Mouse (Mus musculus): ENCODE data around the gene Plxdc1. TPM values are rescaled to one million over a fixed set of nuclear protein-coding genes. Genes with fewer than 3 reads are reported as not detected.
"Not testable (repeated sequence)": the region's sequence is repeated elsewhere in the genome, so short reads cannot be mapped to it uniquely, and the experiment has no call there.

Plxdc1 gene
- polyA plus RNA-seq, 1 experiment from 2014 or later = 0.49 TPM

GRCm38 (mm10) chr11:97947426-97947825 lies 38.8 kb downstream of the Plxdc1 start:
- Histone ChIP-seq H3K9ac (no peak overlapping the region), H3K36me3 (no peaks in the 10 kb centered on the region), H3K4me2 (replicated peaks) (no peak overlapping the region), H3K9me3 (no peaks in the 10 kb centered on the region), H3K27ac (no peak overlapping the region), H3K27me3 (replicated peaks) (no peaks in the 10 kb centered on the region), H3K4me1 (replicated peaks) (0 out of 2 replicates have a peak, but pooled peaks cover 2% of the 10 kb centered on the region), H3K4me3 (replicated peaks) (no peak overlapping the region)
- ATAC-seq = no peak
- WGBS = 17% methylated on average over 7 of the region's 7 CpGs

DNA sequence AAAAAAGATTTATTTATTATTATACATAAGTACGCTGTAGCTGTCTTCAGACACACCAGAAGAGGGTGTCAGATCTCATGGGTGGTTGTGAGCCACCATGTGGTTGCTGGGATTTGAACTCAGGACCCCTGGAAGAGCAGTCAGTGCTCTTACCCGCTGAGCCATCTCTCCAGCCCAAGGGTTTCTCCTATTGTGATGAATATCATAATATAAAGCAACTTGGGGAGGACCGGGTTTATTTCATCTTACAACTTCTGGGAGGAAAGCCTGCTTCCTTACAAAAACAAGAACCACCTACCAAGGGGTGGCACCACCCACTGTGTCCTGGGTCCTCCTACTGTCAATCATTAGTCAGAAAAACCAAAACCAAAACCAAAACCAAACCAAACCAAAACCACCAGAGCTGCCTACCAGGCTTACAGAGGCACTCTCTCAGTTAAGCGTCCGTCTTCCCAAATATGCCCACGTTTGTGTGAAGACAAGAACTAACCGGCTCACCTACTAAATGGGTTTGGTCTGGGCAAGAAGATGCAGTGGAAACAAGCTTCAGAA lies 40.4 kb downstream of the Plxdc1 start:
- H3K9ac ChIP-seq; H3K36me3 ChIP-seq; H3K27me3 ChIP-seq (replicated peaks); H3K4me1 ChIP-seq (replicated peaks); H3K27ac ChIP-seq; H3K4me2 ChIP-seq (replicated peaks); ATAC-seq; H3K4me3 ChIP-seq (replicated peaks); H3K9me3 ChIP-seq: not testable (repeated sequence)
- 88% methylated on average over 7 of the region's 7 CpGs for WGBS

DNA sequence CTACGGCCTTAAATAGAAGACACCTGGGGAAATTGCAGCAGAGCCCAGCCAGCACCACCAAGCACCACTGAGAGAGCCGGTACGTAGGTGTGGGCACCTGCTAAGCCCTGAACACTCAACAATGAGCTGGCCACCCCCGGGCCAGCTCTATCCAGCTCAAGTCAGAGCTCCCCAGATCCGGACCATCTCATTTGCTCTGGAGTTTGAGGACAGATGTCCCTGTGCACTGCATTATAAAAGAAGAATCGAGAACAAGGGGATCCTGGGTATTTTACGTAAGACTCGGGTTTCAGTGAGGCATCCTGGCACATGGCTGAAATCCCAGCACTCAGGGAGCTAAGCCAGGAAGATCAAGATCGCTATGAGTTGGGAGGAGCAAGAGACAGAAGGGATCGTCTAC lies 41.2 kb downstream of the Plxdc1 start:
- WGBS = 84% methylated on average over 10 of the region's 10 CpGs
- Histone ChIP-seq H3K36me3 (no peaks in the 10 kb centered on the region), H3K4me3 (replicated peaks) (no peak overlapping the region), H3K9ac (no peak overlapping the region), H3K27ac (no peak overlapping the region), H3K9me3 (no peaks in the 10 kb centered on the region), H3K4me1 (replicated peaks) (0 out of 2 replicates have a peak, but pooled peaks cover 1% of the 10 kb centered on the region), H3K4me2 (replicated peaks) (no peak overlapping the region), H3K27me3 (replicated peaks) (no peaks in the 10 kb centered on the region)
- no peak for ATAC-seq

DNA sequence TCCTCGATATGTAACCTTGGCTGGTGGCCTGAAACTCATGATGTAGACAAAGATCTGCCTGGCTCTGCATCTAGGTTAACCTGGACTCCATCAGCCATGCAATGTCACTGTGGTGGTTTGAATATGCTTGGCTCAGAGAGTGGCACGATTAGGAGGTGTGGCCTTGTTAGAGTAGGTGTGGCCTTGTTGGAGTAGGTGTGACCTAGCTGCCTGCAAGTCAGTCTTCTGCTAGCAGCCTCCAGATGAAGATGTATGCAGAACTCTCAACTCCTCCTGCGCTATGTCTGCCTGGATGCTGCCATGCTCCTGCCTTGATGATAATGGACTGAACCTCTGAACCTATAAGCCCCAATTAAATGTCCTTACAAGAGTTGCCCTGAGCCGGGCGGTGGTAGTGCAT lies 43.0 kb downstream of the Plxdc1 start:
- H3K4me2 ChIP-seq (replicated peaks) = no peak overlapping the region
- H3K4me3 ChIP-seq (replicated peaks) = no peak overlapping the region
- H3K4me1 ChIP-seq (replicated peaks) = no peaks in the 10 kb centered on the region
- no peak overlapping the region for H3K9ac ChIP-seq
- H3K36me3 ChIP-seq = no peaks in the 10 kb centered on the region
- 74% methylated on average over 5 of the region's 5 CpGs for WGBS
- H3K9me3 ChIP-seq = no peaks in the 10 kb centered on the region
- no peak for ATAC-seq
- no peaks in the 10 kb centered on the region for H3K27me3 ChIP-seq (replicated peaks)
- no peak overlapping the region for H3K27ac ChIP-seq

- Histone ChIP-seq H3K4me3 (replicated peaks) (no peak overlapping the region), H3K9ac (no peak overlapping the region), H3K27me3 (replicated peaks) (no peaks in the 10 kb centered on the region), H3K4me1 (replicated peaks) (no peaks in the 10 kb centered on the region), H3K9me3 (no peaks in the 10 kb centered on the region), H3K27ac (no peak overlapping the region), H3K4me2 (replicated peaks) (no peak overlapping the region), H3K36me3 (no peaks in the 10 kb centered on the region)
- ATAC-seq = no peak
- WGBS = 81% methylated on average over 15 of the region's 15 CpGs
These were observed 43.7 kb downstream of the Plxdc1 start for GRCm38 (mm10) chr11:97942420-97943111.

DNA sequence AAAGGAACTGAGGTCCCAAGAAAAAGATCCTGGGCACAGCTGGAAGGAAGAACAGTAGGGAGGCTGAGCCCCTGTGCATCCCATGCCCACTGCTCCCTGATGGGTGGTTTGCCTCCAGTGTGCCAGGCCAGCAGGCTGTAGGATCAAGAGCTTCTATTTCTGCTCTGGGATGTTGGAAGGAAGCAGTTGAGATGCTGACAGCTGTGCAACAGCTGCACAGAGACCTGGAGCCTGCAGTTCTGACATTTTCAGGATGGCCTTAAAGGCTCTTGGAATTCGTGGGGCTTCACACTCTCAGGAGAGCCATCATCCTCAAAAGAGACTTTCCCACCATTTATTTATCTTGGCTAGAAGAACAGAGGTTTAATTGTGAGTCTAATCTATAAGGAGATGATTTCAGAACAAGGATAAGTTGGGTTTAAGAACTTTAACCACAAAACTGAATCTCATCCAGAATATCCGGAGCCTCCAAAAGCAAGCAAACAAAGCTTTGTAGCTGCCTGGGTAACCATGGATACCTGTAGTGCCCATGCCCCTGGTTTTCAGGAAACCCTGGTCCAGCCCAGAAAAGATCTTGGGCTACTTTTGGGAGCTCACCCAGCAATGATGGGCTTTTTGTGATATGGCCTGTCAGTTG lies 48.7 kb downstream of the Plxdc1 start:
- WGBS = 51% methylated on average over 2 of the region's 2 CpGs

DNA sequence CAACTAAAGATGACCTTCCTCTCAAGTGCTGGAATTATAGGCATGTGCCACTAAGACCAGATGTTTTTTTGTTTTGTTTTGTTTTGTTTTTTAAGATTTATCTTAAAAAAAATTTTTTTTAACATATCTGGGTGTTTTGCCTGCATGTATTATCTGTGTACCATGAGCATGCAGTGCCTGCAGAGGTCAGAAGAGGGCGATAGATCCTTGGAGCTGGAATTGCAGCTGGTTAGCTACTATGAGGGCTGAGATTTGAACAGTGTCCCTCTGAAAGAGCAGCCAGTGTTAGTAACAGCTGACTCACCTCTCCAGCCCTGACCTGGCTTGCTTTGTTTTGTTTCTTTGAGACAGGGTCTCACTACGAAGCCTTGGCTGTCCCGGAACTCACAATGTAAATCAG lies 49.5 kb downstream of the Plxdc1 start:
- H3K27ac ChIP-seq = no peak overlapping the region
- ATAC-seq = no peak
- H3K27me3 ChIP-seq (replicated peaks) = no peaks in the 10 kb centered on the region
- no peaks in the 10 kb centered on the region for H3K36me3 ChIP-seq
- no peak overlapping the region for H3K4me3 ChIP-seq (replicated peaks)
- no peaks in the 10 kb centered on the region for H3K9me3 ChIP-seq
- H3K4me2 ChIP-seq (replicated peaks) = no peak overlapping the region
- WGBS = 41% methylated on average over 3 of the region's 3 CpGs
- no peaks in the 10 kb centered on the region for H3K4me1 ChIP-seq (replicated peaks)
- no peak overlapping the region for H3K9ac ChIP-seq

More for the DNA sequence above, 48.7 kb downstream of the Plxdc1 start:
- ATAC-seq = no peak
- Histone ChIP-seq H3K9ac (no peak overlapping the region), H3K27ac (no peak overlapping the region), H3K4me3 (replicated peaks) (no peak overlapping the region), H3K36me3 (no peaks in the 10 kb centered on the region), H3K27me3 (replicated peaks) (no peaks in the 10 kb centered on the region), H3K9me3 (no peaks in the 10 kb centered on the region), H3K4me1 (replicated peaks) (no peaks in the 10 kb centered on the region), H3K4me2 (replicated peaks) (no peak overlapping the region)

GRCm38 (mm10) chr11:97935913-97936575 lies 50.2 kb downstream of the Plxdc1 start:
- no peak for ATAC-seq
- WGBS = 54% methylated on average over 4 of the region's 4 CpGs
- Histone ChIP-seq H3K27me3 (replicated peaks) (no peaks in the 10 kb centered on the region), H3K36me3 (no peaks in the 10 kb centered on the region), H3K9me3 (no peaks in the 10 kb centered on the region), H3K27ac (no peak overlapping the region), H3K4me2 (replicated peaks) (no peak overlapping the region), H3K4me3 (replicated peaks) (no peak overlapping the region), H3K9ac (no peak overlapping the region), H3K4me1 (replicated peaks) (no peaks in the 10 kb centered on the region)

DNA sequence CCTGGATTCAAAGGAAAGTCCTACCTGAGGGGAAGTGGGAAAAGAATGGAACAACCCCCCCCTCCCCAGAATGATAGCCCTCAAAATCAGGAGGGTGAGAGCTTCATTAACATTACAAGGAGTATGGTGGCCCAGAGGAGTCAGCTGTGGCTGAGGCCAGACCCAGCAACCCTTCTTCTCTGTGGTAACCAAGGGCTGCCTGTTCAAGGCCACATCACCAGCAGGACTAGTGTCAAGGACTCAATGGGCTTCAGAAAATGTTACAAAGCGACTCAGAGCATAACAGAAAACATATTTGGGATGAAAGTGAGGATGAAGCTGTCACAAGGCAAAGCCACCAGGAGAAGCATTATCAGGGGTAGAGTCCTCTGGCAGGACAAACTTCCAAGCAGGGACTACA lies 52.7 kb downstream of the Plxdc1 start:
- no peak for ATAC-seq
- WGBS = 76% methylated on average over 1 of the region's 1 CpGs

GRCm38 (mm10) chr11:97928905-97929304 lies 57.3 kb downstream of the Plxdc1 start:
- Histone ChIP-seq H3K36me3 (no peaks in the 10 kb centered on the region), H3K27ac (no peak overlapping the region), H3K9ac (no peak overlapping the region), H3K4me1 (replicated peaks) (no peaks in the 10 kb centered on the region), H3K27me3 (replicated peaks) (no peaks in the 10 kb centered on the region), H3K4me2 (replicated peaks) (no peak overlapping the region), H3K4me3 (replicated peaks) (no peak overlapping the region), H3K9me3 (no peaks in the 10 kb centered on the region)
- ATAC-seq = no peak
- 66% methylated on average over 4 of the region's 4 CpGs for WGBS

More for the DNA sequence above, 52.7 kb downstream of the Plxdc1 start:
- no peaks in the 10 kb centered on the region for H3K4me1 ChIP-seq (replicated peaks)
- H3K27me3 ChIP-seq (replicated peaks) = no peaks in the 10 kb centered on the region
- no peak overlapping the region for H3K9ac ChIP-seq
- H3K4me2 ChIP-seq (replicated peaks) = no peak overlapping the region
- H3K27ac ChIP-seq = no peak overlapping the region
- no peaks in the 10 kb centered on the region for H3K9me3 ChIP-seq
- no peak overlapping the region for H3K4me3 ChIP-seq (replicated peaks)
- no peaks in the 10 kb centered on the region for H3K36me3 ChIP-seq

GRCm38 (mm10) chr11:97924217-97924616 lies 62.0 kb downstream of the Plxdc1 start:
- no peaks in the 10 kb centered on the region for H3K4me1 ChIP-seq (replicated peaks)
- 92% methylated on average over 10 of the region's 10 CpGs for WGBS
- H3K27me3 ChIP-seq (replicated peaks) = no peaks in the 10 kb centered on the region

DNA sequence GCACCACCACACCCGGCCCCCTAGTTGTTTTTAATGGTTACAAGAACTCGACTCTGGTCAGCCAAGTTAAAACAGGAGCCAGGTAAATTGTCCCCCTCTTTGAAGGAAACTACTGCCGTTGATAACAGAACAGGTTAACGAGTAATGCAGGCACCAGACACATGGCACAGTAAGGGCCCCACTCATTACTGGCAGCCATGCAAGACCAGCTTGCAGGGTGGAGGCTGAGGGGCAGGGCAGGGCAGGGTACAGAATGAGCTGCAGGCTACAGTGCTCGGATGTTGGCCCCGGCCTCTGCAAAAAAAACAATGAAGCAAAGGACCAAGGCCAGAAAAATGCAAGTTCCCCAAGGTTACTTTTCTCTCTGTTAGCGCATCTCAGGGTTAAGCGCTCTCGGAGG lies 62.6 kb downstream of the Plxdc1 start:
- Histone ChIP-seq H3K9me3 (no peaks in the 10 kb centered on the region), H3K27ac (no peak overlapping the region), H3K4me2 (replicated peaks) (no peak overlapping the region), H3K4me1 (replicated peaks) (no peaks in the 10 kb centered on the region), H3K27me3 (replicated peaks) (no peaks in the 10 kb centered on the region), H3K36me3 (no peaks in the 10 kb centered on the region), H3K9ac (no peak overlapping the region), H3K4me3 (replicated peaks) (no peak overlapping the region)
- no peak for ATAC-seq
- 79% methylated on average over 9 of the region's 9 CpGs for WGBS

More at GRCm38 (mm10) chr11:97924217-97924616, 62.0 kb downstream of the Plxdc1 start:
- H3K4me2 ChIP-seq (replicated peaks) = no peak overlapping the region
- H3K27ac ChIP-seq = no peak overlapping the region
- no peak overlapping the region for H3K4me3 ChIP-seq (replicated peaks)
- no peaks in the 10 kb centered on the region for H3K9me3 ChIP-seq
- no peak for ATAC-seq
- no peaks in the 10 kb centered on the region for H3K36me3 ChIP-seq
- no peak overlapping the region for H3K9ac ChIP-seq

All from intestine, embryonic 15.5 days (tissue).